Mouse (Mus musculus) neural tube, embryonic 14.5 days (tissue): Measurements from ENCODE around the gene Faim. TPM values are rescaled to one million over a fixed set of nuclear protein-coding genes. Genes with fewer than 3 reads are reported as not detected.
A peak's percentile ranks its signal among the peaks of the same experiment; 100 is the strongest.

Experiments
- ATAC-seq: fragments of 200-750 bp; cut with Nextera tagmentation; 2 replicates; pipeline ENCODE4 v1.8.0; 2017; ENCODE audit warnings: low read depth, mild to moderate bottlenecking, moderate TSS enrichment, moderate library complexity
- H3K27ac ChIP-seq: fragments of 300-500 bp; sonication (generic); 2 replicates; pipeline ENCODE4 v1.5.1; 2014; ENCODE audit warnings: low read depth, mild to moderate bottlenecking, control low read depth, low read length, moderate library complexity, mixed read lengths
- H3K27me3 ChIP-seq: fragments of 300-500 bp; sonication (generic); 2 replicates; pipeline ENCODE4 v1.6.1; 2014; ENCODE audit warnings: low read length; ENCODE audit not compliant: control insufficient read depth, insufficient read depth
- H3K36me3 ChIP-seq: fragments of 300-500 bp; sonication (generic); 2 replicates; pipeline ENCODE4 v1.6.1; 2014; ENCODE audit warnings: low read length, mixed read lengths; ENCODE audit not compliant: control insufficient read depth, insufficient read depth
- H3K4me1 ChIP-seq: fragments of 300-500 bp; sonication (generic); 2 replicates; pipeline ENCODE4 v1.6.1; 2014; ENCODE audit warnings: low read length; ENCODE audit not compliant: control insufficient read depth, insufficient read depth
- H3K4me2 ChIP-seq: fragments of 300-500 bp; sonication (generic); 2 replicates; pipeline ENCODE4 v1.6.1; 2014; ENCODE audit warnings: mild to moderate bottlenecking, low read depth, low read length, control low read depth
- H3K4me3 ChIP-seq: fragments of 300-500 bp; sonication (generic); 2 replicates; pipeline ENCODE4 v1.5.1; 2014; ENCODE audit warnings: low read depth, low read length, control low read depth, mixed read lengths
- H3K9ac ChIP-seq: fragments of 300-500 bp; sonication (generic); replicated peaks from 2 replicates; pipeline ENCODE4 v1.6.1; 2014; ENCODE audit warnings: low read depth, mild to moderate bottlenecking, control low read depth, low read length, mixed read lengths
- H3K9me3 ChIP-seq: fragments of 300-500 bp; sonication (generic); 2 replicates; pipeline ENCODE4 v1.6.1; 2016; ENCODE audit warnings: low read length; ENCODE audit not compliant: control insufficient read depth
- WGBS: fragments of 180-500 bp; shearing (Covaris S2); extraction: QIAGEN DNeasy Blood & Tissue Kit; methylation state at CpG from one replicate; pipeline ENCODE4 v1.1.7; 2014; 5-methylcytosine and 5-hydroxymethylcytosine counted together
- polyA plus RNA-seq: library from polyadenylated mRNA; unstranded; fragments of >200 nt; fragmentation: Nextera tagmentation; extraction: Ambion mirVana; gene quantifications from 2 replicates; pipeline ENCODE4 v1.2.1, GENCODE M21; 2014

Gene Faim
- polyA plus RNA-seq, 1 experiment from 2014 or later = 119 TPM

DNA sequence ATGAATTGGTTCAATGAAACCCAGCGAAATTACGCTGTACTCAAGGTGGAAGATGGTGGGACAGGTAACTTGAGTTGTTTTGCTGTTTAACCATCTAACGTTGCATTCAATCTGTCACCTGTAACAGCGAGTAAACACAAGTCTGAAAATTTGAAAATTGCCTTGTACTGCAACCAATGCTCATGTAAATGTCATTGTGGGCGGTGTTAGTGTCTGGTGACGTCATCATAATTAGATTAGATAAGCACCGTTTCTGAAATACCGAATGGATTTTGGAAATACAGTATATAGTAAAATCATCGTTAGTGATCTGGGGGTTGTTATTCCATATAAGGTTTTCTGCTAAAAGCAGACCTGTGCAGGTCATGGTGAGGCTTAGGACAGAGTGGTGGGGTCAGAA, 958 bp downstream of the Faim start:
- no peak overlapping the region for H3K27ac ChIP-seq
- H3K9ac ChIP-seq = peak overlapping the region; percentile 86
- peak overlapping the region; percentile 79 for H3K4me3 ChIP-seq
- H3K27me3 ChIP-seq = no peaks in the 10 kb centered on the region
- WGBS = 53% methylated on average over 9 of the region's 9 CpGs
- no peak for ATAC-seq
- H3K36me3 ChIP-seq = no peaks in the 10 kb centered on the region
- H3K9me3 ChIP-seq = no peaks in the 10 kb centered on the region
- peak overlapping the region; percentile 75 for H3K4me2 ChIP-seq
- peaks cover 11% of the 10 kb centered on the region for H3K4me1 ChIP-seq

DNA sequence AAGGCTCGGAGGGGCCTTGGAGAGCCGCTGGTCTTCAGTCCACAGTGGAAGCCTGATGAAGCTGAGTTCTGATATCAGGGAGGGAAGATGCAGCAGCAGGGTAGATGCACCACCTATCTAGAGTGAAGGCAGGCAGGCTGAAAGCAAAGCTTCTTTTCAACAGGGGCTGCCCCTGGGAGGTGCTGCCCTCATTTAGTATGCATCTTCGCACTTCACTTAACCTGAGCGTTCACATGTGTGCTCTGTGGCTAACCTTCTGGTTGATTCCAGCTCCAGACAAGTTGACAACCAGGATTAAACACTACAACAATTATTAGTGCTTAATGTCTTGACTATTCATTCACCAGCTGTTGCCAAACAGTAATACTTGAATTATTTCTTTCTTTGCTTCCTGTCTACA, 7.9 kb downstream of the Faim start:
- 86% methylated on average over 4 of the region's 4 CpGs for WGBS
- Histone ChIP-seq H3K4me3 (no peak overlapping the region), H3K36me3 (peaks cover 3% of the 10 kb centered on the region; the same call in 1 of the 2 replicates), H3K4me2 (no peak overlapping the region), H3K27ac (no peak overlapping the region), H3K27me3 (no peaks in the 10 kb centered on the region), H3K9me3 (no peaks in the 10 kb centered on the region), H3K9ac (no peak overlapping the region), H3K4me1 (no peaks in the 10 kb centered on the region; the same call in 1 of the 2 replicates)
- ATAC-seq = no peak

DNA sequence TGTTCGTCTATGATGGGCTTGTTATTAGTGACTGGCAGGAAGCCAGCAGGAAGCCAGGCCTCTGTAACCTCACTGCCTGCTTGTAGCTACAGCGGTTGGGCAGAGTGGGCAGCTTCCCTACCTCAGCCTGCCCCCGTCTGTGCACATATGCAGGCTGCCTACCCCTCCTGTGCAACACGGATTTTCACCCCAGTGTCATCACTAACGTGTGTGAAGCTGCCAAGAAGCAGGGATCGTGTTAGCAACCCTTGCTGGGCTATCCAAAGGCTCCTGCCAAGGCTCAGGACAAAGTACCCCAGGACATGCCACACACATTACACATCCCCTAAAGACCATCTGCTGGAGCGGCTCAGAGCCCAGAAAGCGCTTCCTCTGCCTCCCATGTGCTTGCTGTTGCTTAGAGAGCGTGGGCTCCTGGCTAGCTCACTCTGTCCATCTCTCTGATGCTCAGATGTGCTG, 13.7 kb downstream of the Faim start:
- ATAC-seq = peak; percentile 21; the same call in 1 of the 2 replicates
- H3K4me3 ChIP-seq = no peak overlapping the region
- no peaks in the 10 kb centered on the region for H3K4me1 ChIP-seq
- no peaks in the 10 kb centered on the region for H3K27me3 ChIP-seq
- H3K9me3 ChIP-seq = no peaks in the 10 kb centered on the region
- H3K4me2 ChIP-seq = no peak overlapping the region
- peaks cover 13% of the 10 kb centered on the region; the same call in 1 of the 2 replicates for H3K36me3 ChIP-seq
- no peak overlapping the region for H3K9ac ChIP-seq
- 79% methylated on average over 9 of the region's 9 CpGs for WGBS
- no peak overlapping the region for H3K27ac ChIP-seq

DNA sequence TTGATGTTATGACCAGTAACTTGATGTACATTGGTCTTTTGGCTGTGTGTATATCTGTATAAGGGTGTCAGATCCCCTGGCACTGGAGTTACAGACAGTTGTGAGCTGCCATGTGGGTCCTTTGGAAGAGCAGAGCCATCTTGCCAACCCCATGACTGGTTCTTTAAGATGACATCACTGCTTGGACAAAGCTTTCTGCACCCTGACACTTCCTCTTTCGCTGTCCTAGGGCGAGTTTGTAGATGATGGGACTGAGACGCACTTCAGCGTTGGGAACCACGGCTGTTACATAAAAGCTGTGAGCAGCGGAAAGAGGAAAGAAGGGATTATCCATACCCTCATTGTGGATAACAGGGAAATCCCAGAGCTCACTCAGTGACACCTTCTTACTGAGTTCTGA, 15.2 kb downstream of the Faim start:
- ATAC-seq = no peak
- Histone ChIP-seq H3K27ac (no peak overlapping the region), H3K9ac (no peak overlapping the region), H3K9me3 (no peaks in the 10 kb centered on the region), H3K4me1 (no peaks in the 10 kb centered on the region), H3K27me3 (no peaks in the 10 kb centered on the region), H3K4me3 (no peak overlapping the region), H3K36me3 (peaks cover 16% of the 10 kb centered on the region; the same call in 1 of the 2 replicates), H3K4me2 (no peak overlapping the region)
- WGBS = 96% methylated on average over 6 of the region's 6 CpGs

DNA sequence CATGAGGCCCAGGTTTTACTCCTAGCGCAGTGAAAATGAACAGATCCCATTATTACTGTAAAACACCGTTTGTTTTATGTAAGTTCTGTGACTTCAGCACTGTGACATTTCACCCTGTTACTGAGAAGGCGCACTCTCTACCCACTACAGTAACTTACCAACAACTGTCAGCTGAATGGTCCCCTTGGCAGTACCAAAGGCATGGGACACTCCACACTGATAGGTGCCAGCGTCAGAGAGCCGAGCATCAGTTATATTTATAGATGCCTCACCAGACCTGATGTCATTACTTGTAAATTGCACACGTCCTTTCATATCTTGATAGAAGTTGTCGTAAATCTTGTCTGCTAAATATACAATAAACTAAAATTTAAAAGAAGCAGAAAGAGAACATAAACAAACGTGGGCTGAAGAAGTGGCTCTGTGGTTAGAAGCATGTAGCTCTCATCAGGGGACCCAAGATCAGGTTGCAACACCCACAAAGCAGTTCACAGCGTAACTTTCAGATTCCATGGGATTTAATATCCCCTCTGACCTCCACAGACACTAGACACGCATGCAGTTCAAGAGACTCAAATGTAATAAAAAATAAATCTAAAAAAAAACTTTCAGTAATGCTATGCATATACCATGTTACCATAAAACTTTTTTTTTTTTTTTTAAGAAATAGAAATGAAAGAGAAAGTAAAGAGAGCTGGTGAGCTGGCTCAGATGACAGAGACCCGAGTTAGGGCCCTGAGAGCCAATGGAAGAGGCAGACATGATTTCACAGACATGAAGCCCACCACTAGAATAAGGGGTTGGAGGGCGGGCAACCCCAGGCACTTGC, 23.1 kb downstream of the Faim start:
- Histone ChIP-seq H3K9me3 (no peaks in the 10 kb centered on the region), H3K4me1 (no peaks in the 10 kb centered on the region), H3K27me3 (no peaks in the 10 kb centered on the region), H3K27ac (no peak overlapping the region), H3K4me2 (no peak overlapping the region), H3K36me3 (peaks cover 4% of the 10 kb centered on the region; the same call in 1 of the 2 replicates), H3K9ac (no peak overlapping the region), H3K4me3 (no peak overlapping the region)
- 81% methylated on average over 12 of the region's 12 CpGs for WGBS
- ATAC-seq = no peak

DNA sequence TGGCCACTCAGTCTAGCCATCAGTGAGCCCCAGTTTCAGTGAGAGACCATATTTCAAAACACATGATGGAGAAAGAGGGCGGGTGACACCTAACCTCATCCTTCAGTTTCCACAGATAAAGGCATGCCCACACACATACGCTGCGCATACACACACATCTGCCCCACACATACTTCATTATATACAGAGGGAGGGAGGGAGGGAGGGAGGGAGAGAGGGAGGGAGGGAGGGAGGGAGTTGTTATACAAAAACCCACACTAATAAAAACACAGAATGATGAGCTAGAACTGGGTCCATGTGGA, 23.7 kb downstream of the Faim start:
- no peak overlapping the region for H3K4me2 ChIP-seq
- H3K9ac ChIP-seq = no peak overlapping the region
- no peaks in the 10 kb centered on the region for H3K4me1 ChIP-seq
- no peaks in the 10 kb centered on the region for H3K9me3 ChIP-seq
- WGBS = 90% methylated on average over 3 of the region's 3 CpGs
- H3K27ac ChIP-seq = no peak overlapping the region
- no peaks in the 10 kb centered on the region for H3K27me3 ChIP-seq
- H3K36me3 ChIP-seq = peaks cover 4% of the 10 kb centered on the region; the same call in 1 of the 2 replicates
- no peak for ATAC-seq
- H3K4me3 ChIP-seq = no peak overlapping the region

DNA sequence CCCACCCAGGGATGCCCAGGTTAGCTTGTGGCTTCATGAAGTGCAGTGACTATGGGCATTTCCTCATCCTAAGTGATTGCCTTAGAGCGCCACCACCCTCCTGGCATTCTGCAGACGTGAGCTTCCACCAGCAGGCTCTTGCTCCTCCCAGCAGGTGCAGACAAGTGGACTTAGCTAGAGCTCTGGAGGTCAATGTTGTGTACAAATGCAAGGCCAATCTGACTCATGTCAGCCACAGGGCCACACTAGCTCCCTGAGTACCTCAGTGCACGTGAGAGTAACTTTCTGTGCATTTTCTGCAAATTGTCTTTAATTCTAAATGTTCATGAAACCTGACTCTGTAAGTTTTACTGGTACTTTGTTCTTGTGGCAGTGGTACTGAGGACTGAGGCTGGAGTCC, 30.1 kb downstream of the Faim start:
- Histone ChIP-seq H3K36me3 (no peaks in the 10 kb centered on the region), H3K4me3 (no peak overlapping the region), H3K4me1 (no peaks in the 10 kb centered on the region), H3K27me3 (no peaks in the 10 kb centered on the region), H3K9ac (no peak overlapping the region), H3K9me3 (no peaks in the 10 kb centered on the region), H3K27ac (no peak overlapping the region), H3K4me2 (no peak overlapping the region)
- 73% methylated on average over 3 of the region's 3 CpGs for WGBS
- no peak for ATAC-seq

DNA sequence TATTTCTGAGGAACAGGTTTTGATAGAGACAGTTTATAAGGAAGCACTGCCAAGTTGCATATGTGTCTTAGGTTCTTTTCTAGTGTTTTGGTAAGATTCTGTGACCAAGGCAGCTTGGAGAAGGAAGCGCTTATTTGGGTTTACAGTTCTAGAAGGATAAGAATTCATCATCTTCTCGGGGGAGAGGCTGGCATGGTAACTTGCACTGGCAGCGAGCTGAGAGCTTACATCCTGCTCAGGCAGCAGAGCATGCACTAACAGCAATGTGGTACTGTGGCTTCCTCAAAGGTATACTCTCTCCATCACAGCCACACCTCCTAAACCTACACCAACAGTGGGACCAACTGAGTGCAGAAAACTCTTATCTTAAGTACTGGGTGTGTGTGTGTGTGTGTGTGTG, 30.6 kb downstream of the Faim start:
- ATAC-seq = no peak
- no peak overlapping the region for H3K4me3 ChIP-seq
- H3K36me3 ChIP-seq = no peaks in the 10 kb centered on the region
- H3K9ac ChIP-seq = no peak overlapping the region
- H3K4me2 ChIP-seq = no peak overlapping the region
- H3K27me3 ChIP-seq = no peaks in the 10 kb centered on the region
- no peaks in the 10 kb centered on the region for H3K9me3 ChIP-seq
- no peak overlapping the region for H3K27ac ChIP-seq
- H3K4me1 ChIP-seq = no peaks in the 10 kb centered on the region
- 79% methylated on average over 3 of the region's 3 CpGs for WGBS

DNA sequence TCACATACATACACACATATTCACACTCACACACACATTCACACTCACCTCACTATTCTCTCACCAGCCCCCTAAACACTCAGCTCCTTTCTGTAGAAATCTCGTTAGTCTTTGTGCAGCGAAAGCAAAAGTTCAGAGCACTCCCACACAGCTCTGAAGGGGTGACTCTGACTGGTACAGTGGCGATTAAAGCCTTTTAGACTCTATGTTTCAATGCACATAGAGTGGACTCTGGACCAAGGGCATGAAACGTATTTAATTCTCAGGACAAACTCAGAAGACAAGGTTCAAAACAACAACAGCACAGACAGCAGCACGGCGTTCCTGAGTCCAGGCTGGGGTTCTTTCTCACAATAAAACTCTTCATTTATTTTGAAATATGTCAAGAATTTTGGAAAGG, 31.5 kb downstream of the Faim start:
- Histone ChIP-seq H3K4me2 (no peak overlapping the region), H3K27me3 (no peaks in the 10 kb centered on the region), H3K36me3 (no peaks in the 10 kb centered on the region), H3K4me3 (no peak overlapping the region), H3K9me3 (no peaks in the 10 kb centered on the region), H3K9ac (no peak overlapping the region), H3K4me1 (no peaks in the 10 kb centered on the region), H3K27ac (no peak overlapping the region)
- WGBS = 86% methylated on average over 6 of the region's 6 CpGs
- ATAC-seq = no peak
